Mouse (Mus musculus) C2C12 (cell line): ENCODE results near the gene Brox. TPM values are rescaled to one million over a fixed set of nuclear protein-coding genes. Genes with fewer than 3 reads are reported as not detected.

ENCODE experiments used
- H3K27me3 ChIP-seq: one replicate; pipeline ENCODE4 v1.6.1; 2011; ENCODE audit not compliant: control insufficient read depth, insufficient read depth, insufficient read length
- H3K36me3 ChIP-seq: one replicate; pipeline ENCODE4 v1.6.1; 2011; ENCODE audit not compliant: control insufficient read depth, insufficient read depth
- H3K4me3 ChIP-seq: one replicate; pipeline ENCODE4 v1.5.1; 2011; ENCODE audit warnings: mild to moderate bottlenecking, control low read depth; ENCODE audit not compliant: poor library complexity, insufficient read depth, severe bottlenecking
- H3K79me2 ChIP-seq: one replicate; pipeline ENCODE4 v1.6.1; 2011; ENCODE audit not compliant: control insufficient read depth, insufficient read depth
- H3K79me3 ChIP-seq: one replicate; pipeline ENCODE4 v1.6.1; 2011; ENCODE audit warnings: low read depth, control low read depth
- H3ac ChIP-seq: one replicate; pipeline ENCODE3; 2011; ENCODE audit warnings: low read depth; ENCODE audit not compliant: control insufficient read depth, insufficient read length
- CEBPB ChIP-seq: IDR thresholded peaks from one replicate; pipeline ENCODE4 v1.6.1; 2011; ENCODE audit warnings: low read depth, mild to moderate bottlenecking, control low read depth, moderate library complexity
- CTCF ChIP-seq: IDR thresholded peaks from one replicate; pipeline ENCODE4 v1.5.1; 2011; ENCODE audit not compliant: control insufficient read depth, insufficient read depth, insufficient read length
- FOSL1 ChIP-seq: IDR thresholded peaks from one replicate; pipeline ENCODE4 v1.8.0; 2011; ENCODE audit warnings: mild to moderate bottlenecking, low read length; ENCODE audit not compliant: poor library complexity, insufficient read depth, severe bottlenecking
- MAX ChIP-seq: IDR thresholded peaks from one replicate; pipeline ENCODE4 v1.6.1; 2011; ENCODE audit warnings: mild to moderate bottlenecking, control low read depth
- MYOD1 ChIP-seq: IDR thresholded peaks from one replicate; pipeline ENCODE4 v1.6.1; 2011; ENCODE audit warnings: low read depth; ENCODE audit not compliant: control insufficient read depth, insufficient read length
- MYOG ChIP-seq: IDR thresholded peaks from one replicate; pipeline ENCODE4 v1.6.1; 2011; ENCODE audit not compliant: control insufficient read depth, insufficient read length; ENCODE audit errors: extremely low read depth
- USF1 ChIP-seq: IDR thresholded peaks from one replicate; pipeline ENCODE4 v1.6.1; 2011; ENCODE audit warnings: low read depth, mild to moderate bottlenecking, control low read depth, moderate library complexity
- polyA plus RNA-seq: library from polyadenylated mRNA; unstranded; fragments of >200 nt; fragmentation: generic; extraction: Trizol; gene quantifications from one replicate; pipeline ENCODE4 v1.2.1, GENCODE M21; 2012; ENCODE audit warnings: missing spikeins

Gene Brox
- polyA plus RNA-seq, 1 experiment = 17.3 TPM

- Histone ChIP-seq H3K36me3 (peaks cover 35% of the 10 kb centered on the region), H3K79me3 (peaks cover 5% of the 10 kb centered on the region), H3K79me2 (peaks cover 23% of the 10 kb centered on the region), H3K27me3 (no peaks in the 10 kb centered on the region), H3ac (no peak overlapping the region), H3K4me3 (no peak overlapping the region)
- TF ChIP-seq CTCF = no peak
- TF ChIP-seq FOSL1 = no peak
- no peak for TF ChIP-seq CEBPB
- TF ChIP-seq MYOG = no peak
- TF ChIP-seq MAX = no peak
These were observed 10.5 kb upstream of the Brox start for GRCm38 (mm10) chr1:183307555-183307954.

GRCm38 (mm10) chr1:183299161-183299560, 2.1 kb upstream of the Brox start:
- no peak overlapping the region for H3K4me3 ChIP-seq
- H3K79me2 ChIP-seq = peaks cover 47% of the 10 kb centered on the region
- no peak for TF ChIP-seq MYOD1
- H3K27me3 ChIP-seq = no peaks in the 10 kb centered on the region
- H3K79me3 ChIP-seq = peaks cover 19% of the 10 kb centered on the region
- H3K36me3 ChIP-seq = no peaks in the 10 kb centered on the region
- no peak overlapping the region for H3ac ChIP-seq

DNA sequence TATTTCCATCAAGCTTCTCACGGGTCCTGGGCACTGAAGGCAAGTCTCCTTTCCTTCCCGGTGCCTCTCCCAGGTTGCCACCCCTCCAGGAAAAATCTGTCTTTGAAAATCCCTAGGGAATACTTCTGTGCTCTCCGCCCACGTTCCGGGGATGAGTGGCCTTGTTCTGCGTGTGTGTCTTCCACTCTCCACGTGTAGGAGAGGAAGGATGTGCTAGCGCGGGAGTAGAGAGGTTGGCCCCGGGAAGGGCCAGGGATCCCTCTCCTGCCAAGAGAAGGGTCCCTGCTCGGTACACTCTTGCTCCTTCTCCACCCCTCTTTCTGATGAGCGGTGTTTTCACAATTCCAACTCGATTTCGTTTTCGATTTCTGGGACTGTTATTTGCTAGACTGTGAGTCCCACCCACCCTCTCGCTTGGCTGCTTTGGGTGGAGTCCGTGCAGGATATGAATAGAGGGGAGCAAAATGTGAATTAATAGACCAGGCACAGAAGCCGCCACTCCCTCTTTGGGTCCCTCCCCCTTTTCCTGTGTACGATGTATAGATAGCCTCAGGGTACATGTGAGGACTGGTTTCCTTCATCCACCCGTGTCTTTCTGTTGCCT, 919 bp upstream of the Brox start:
- Histone ChIP-seq H3ac (peak overlapping the region; percentile 90), H3K4me3 (peak overlapping the region; percentile 45), H3K36me3 (peaks cover 10% of the 10 kb centered on the region)

GRCm38 (mm10) chr1:183297473-183297885, 410 bp upstream of the Brox start:
- peak overlapping the region; percentile 45 for H3K4me3 ChIP-seq
- no peaks in the 10 kb centered on the region for H3K27me3 ChIP-seq
- peak overlapping the region; percentile 90 for H3ac ChIP-seq
- H3K36me3 ChIP-seq = peaks cover 15% of the 10 kb centered on the region
- peaks cover 63% of the 10 kb centered on the region for H3K79me2 ChIP-seq
- no peak for TF ChIP-seq CTCF
- TF ChIP-seq FOSL1 = no peak
- no peak for TF ChIP-seq MAX
- no peak for TF ChIP-seq CEBPB
- H3K79me3 ChIP-seq = peaks cover 30% of the 10 kb centered on the region

More for the DNA sequence above, 919 bp upstream of the Brox start:
- peaks cover 58% of the 10 kb centered on the region for H3K79me2 ChIP-seq
- peaks cover 29% of the 10 kb centered on the region for H3K79me3 ChIP-seq
- TF ChIP-seq MYOG (no peak), MAX (peak; percentile 73)
- H3K27me3 ChIP-seq = no peaks in the 10 kb centered on the region

DNA sequence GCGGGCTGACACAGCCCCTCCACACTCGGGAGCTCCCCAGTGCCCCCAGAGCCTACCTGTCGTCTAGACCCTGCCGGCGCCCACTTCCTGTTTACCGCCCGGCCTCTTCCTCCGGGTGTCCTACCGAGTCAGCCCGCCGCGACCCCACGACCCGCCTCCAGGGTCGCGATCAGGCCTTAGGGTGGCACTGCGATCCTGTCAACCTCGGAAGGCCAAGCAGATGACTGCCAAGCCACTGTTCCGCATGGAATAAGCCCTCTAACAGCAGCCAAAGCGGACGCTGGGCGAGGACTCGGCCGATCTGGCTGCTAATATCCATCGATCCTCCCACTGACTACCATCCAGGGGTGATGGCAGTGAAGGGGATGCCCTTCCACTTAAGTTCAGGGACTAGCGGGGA, 604 bp downstream of the Brox start, which contains the start of gene Aida:
TSS of gene Aida (plus strand) at position 126 of the 400 bp plus-strand sequence.
- Histone ChIP-seq H3K36me3 (peaks cover 24% of the 10 kb centered on the region), H3ac (peak within 1 kb of the TSS; percentile 96), H3K4me3 (peak within 1 kb of the TSS; percentile 45), H3K79me2 (peaks cover 55% of the 10 kb centered on the region), H3K27me3 (no peaks in the 10 kb centered on the region), H3K79me3 (peaks cover 27% of the 10 kb centered on the region)
- TF ChIP-seq MYOD1 = no peak
- no peak for TF ChIP-seq FOSL1
- TF ChIP-seq MAX = no peak
- TF ChIP-seq CTCF = no peak
- no peak for TF ChIP-seq CEBPB
- TF ChIP-seq USF1 = no peak
- TF ChIP-seq MYOG = no peak

GRCm38 (mm10) chr1:183289576-183289975, 7.5 kb downstream of the Brox start:
- Histone ChIP-seq H3K79me2 (peaks cover 20% of the 10 kb centered on the region), H3ac (no peak overlapping the region), H3K4me3 (no peak overlapping the region), H3K27me3 (no peaks in the 10 kb centered on the region), H3K36me3 (peaks cover 88% of the 10 kb centered on the region), H3K79me3 (peaks cover 12% of the 10 kb centered on the region)
- TF ChIP-seq CTCF (no peak), MYOG (no peak), CEBPB (no peak), USF1 (no peak), FOSL1 (no peak), MAX (no peak)
